Mouse (Mus musculus): ENCODE results near the gene Vmn1r137. TPM values are rescaled to one million over a fixed set of nuclear protein-coding genes. Genes with fewer than 3 reads are reported as not detected.
"Not testable (repeated sequence)": the region's sequence is repeated elsewhere in the genome, so short reads cannot be mapped to it uniquely, and the experiment has no call there.

Vmn1r137 gene
- polyA plus RNA-seq (2012; ENCODE audit: insufficient read depth, low replicate concordance), result not detected in 2 replicates

- H3K9me3 ChIP-seq; H3K4me3 ChIP-seq (replicated peaks); H3K27me3 ChIP-seq (replicated peaks); H3K4me1 ChIP-seq; H3K36me3 ChIP-seq (replicated peaks; ENCODE audit: low read length): not testable (repeated sequence)
These were observed at the start of gene Vmn1r137 for GRCm38 (mm10) chr7:21994287-21994686. Gene Vmn1r137 (plus strand): TSS chr7:21994587.

GRCm38 (mm10) chr7:22028797-22029196 lies 34.4 kb downstream of the Vmn1r137 start, which contains the start of gene Vmn1r138:
Gene Vmn1r138 (minus strand): TSS chr7:22028897.
- H3K9me3 ChIP-seq; H3K27me3 ChIP-seq (replicated peaks); H3K36me3 ChIP-seq (replicated peaks; ENCODE audit: low read length); H3K4me1 ChIP-seq; H3K4me3 ChIP-seq (replicated peaks): not testable (repeated sequence)

Other genes starting within 250 kb of the Vmn1r137 start
- not detected in 2 replicates for gene Gm4175, start 233.1 kb upstream of the Vmn1r137 start, polyA plus RNA-seq (2012; ENCODE audit: insufficient read depth, low replicate concordance)
- gene Gm4177, start 197.9 kb upstream of the Vmn1r137 start, polyA plus RNA-seq (2012; ENCODE audit: insufficient read depth, low replicate concordance), result not detected in 2 replicates
- not detected in 2 replicates for gene Vmn1r135, start 162.2 kb upstream of the Vmn1r137 start, polyA plus RNA-seq (2012; ENCODE audit: insufficient read depth, low replicate concordance)
- gene Gm5725, start 150.3 kb upstream of the Vmn1r137 start, polyA plus RNA-seq (2012; ENCODE audit: insufficient read depth, low replicate concordance), result not detected in 2 replicates
- not detected in 2 replicates for gene Gm5891, start 73.3 kb upstream of the Vmn1r137 start, polyA plus RNA-seq (2012; ENCODE audit: insufficient read depth, low replicate concordance)
- gene Vmn1r138, start 34.3 kb downstream of the Vmn1r137 start, polyA plus RNA-seq (2012; ENCODE audit: insufficient read depth, low replicate concordance), result not detected in 2 replicates
- gene Gm6176, start 61.7 kb downstream of the Vmn1r137 start, polyA plus RNA-seq (2012; ENCODE audit: insufficient read depth, low replicate concordance), result not detected in 2 replicates
- gene Vmn1r139, start 74.5 kb downstream of the Vmn1r137 start, polyA plus RNA-seq (2012; ENCODE audit: insufficient read depth, low replicate concordance), result not detected in 2 replicates
- not detected in 2 replicates for gene Gm16451, start 123.7 kb downstream of the Vmn1r137 start, polyA plus RNA-seq (2012; ENCODE audit: insufficient read depth, low replicate concordance)
- not detected in 2 replicates for gene Gm10666, start 140.2 kb downstream of the Vmn1r137 start, polyA plus RNA-seq (2012; ENCODE audit: insufficient read depth, low replicate concordance)
- not detected in 2 replicates for gene Vmn1r142, start 169.4 kb downstream of the Vmn1r137 start, polyA plus RNA-seq (2012; ENCODE audit: insufficient read depth, low replicate concordance)
- gene Vmn1r143, start 194.8 kb downstream of the Vmn1r137 start, polyA plus RNA-seq (2012; ENCODE audit: insufficient read depth, low replicate concordance), result not detected in 2 replicates
- gene Gm8653, start 206.7 kb downstream of the Vmn1r137 start, polyA plus RNA-seq (2012; ENCODE audit: insufficient read depth, low replicate concordance), result not detected in 2 replicates
- not detected in 2 replicates for gene Gm8453, start 234.9 kb downstream of the Vmn1r137 start, polyA plus RNA-seq (2012; ENCODE audit: insufficient read depth, low replicate concordance)